Mouse (Mus musculus) limb, embryonic 12.5 days (tissue): ENCODE results near the gene Nup62. TPM values are rescaled to one million over a fixed set of nuclear protein-coding genes. Genes with fewer than 3 reads are reported as not detected.

Source experiments
- ATAC-seq: fragments of 200-750 bp; cut with Nextera tagmentation; 2 replicates; pipeline ENCODE4 v1.8.0; 2017; ENCODE audit warnings: low read depth, moderate TSS enrichment; ENCODE audit not compliant: insufficient number of reproducible peaks, insufficient read depth, low FRiP score, low TSS enrichment
- H3K27ac ChIP-seq: fragments of 300-500 bp; sonication (generic); 2 replicates; pipeline ENCODE4 v1.5.1; 2016; ENCODE audit warnings: mild to moderate bottlenecking, moderate library complexity
- H3K27me3 ChIP-seq: fragments of 300-500 bp; sonication (generic); 2 replicates; pipeline ENCODE4 v1.6.1; 2016; ENCODE audit warnings: mild to moderate bottlenecking, moderate library complexity
- H3K36me3 ChIP-seq: fragments of 300-500 bp; sonication (generic); 2 replicates; pipeline ENCODE4 v1.6.1; 2016; ENCODE audit warnings: mild to moderate bottlenecking, moderate library complexity
- H3K4me1 ChIP-seq: fragments of 300-500 bp; sonication (generic); replicated peaks from 2 replicates; pipeline ENCODE4 v1.6.1; 2016
- H3K4me2 ChIP-seq: fragments of 300-500 bp; sonication (generic); 2 replicates; pipeline ENCODE4 v1.6.1; 2016; ENCODE audit warnings: mild to moderate bottlenecking, moderate library complexity
- H3K4me3 ChIP-seq: fragments of 300-500 bp; sonication (generic); replicated peaks from 2 replicates; pipeline ENCODE4 v1.5.1; 2016; ENCODE audit warnings: mild to moderate bottlenecking
- H3K9ac ChIP-seq: fragments of 300-500 bp; sonication (generic); replicated peaks from 2 replicates; pipeline ENCODE4 v1.6.1; 2016; ENCODE audit warnings: mild to moderate bottlenecking, moderate library complexity
- H3K9me3 ChIP-seq: fragments of 300-500 bp; sonication (generic); 2 replicates; pipeline ENCODE4 v1.6.1; 2016; ENCODE audit warnings: mild to moderate bottlenecking, moderate library complexity
- WGBS: fragments of 180-500 bp; shearing (Covaris S2); methylation state at CpG from one replicate; pipeline ENCODE4 v1.1.7; 2016; 5-methylcytosine and 5-hydroxymethylcytosine counted together
- polyA plus RNA-seq: library from polyadenylated mRNA; unstranded; fragments of >200 nt; fragmentation: Nextera tagmentation; extraction: Ambion mirVana; gene quantifications from 2 replicates; pipeline ENCODE4 v1.2.1, GENCODE M21; 2016

Nup62 gene
- polyA plus RNA-seq, 1 experiment from 2014 or later, result 105 TPM

DNA sequence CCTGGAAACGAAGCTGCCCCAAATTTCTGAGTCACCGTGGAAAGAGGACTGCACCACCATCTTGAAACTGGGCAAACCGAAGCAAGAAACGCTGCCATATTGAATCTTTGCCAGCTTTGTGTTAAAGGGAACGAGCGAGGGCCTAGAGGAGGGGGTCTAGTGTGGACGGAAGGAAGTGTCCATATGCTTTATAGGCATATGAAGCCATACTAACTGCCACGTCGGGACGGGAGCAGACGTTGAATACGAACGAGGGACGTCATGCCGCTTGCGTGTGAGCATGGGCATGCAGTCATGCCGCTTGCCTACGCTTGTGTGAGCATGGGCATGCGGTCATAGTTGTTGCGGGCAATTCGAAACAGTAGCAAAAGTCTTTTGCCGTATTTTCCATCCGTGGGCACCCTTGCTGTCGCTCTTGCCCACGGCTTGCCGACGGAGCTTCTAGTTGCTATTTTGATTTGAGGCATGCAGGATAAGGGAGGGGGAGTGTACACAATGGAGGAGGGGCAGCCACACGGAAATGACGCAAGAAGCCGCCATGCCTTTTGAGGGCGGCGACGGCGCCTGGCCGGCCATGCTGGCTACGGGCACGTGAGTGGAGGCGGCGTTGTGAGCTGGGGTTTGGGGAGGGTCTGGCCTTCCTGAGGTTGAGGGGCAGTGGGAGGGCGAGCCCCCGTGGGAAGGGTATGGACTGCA, 33.7 kb downstream of the Nup62 start:
- Histone ChIP-seq H3K36me3 (peaks cover 43% of the 10 kb centered on the region), H3K27ac (peak overlapping the region; percentile 96), H3K4me1 (peaks cover 36% of the 10 kb centered on the region), H3K27me3 (no peaks in the 10 kb centered on the region), H3K9ac (peak overlapping the region; percentile 68), H3K9me3 (no peaks in the 10 kb centered on the region), H3K4me2 (peak overlapping the region; percentile 85), H3K4me3 (peak overlapping the region; percentile 78)
- peak; percentile 67 for ATAC-seq
- WGBS, result under 1% methylated on average over 41 of the region's 41 CpGs

- H3K4me3 ChIP-seq, result peak overlapping the region; percentile 78
- under 1% methylated on average over 33 of the region's 33 CpGs for WGBS
- H3K36me3 ChIP-seq, result peaks cover 37% of the 10 kb centered on the region
- H3K4me1 ChIP-seq, result peaks cover 42% of the 10 kb centered on the region
- peak overlapping the region; percentile 96 for H3K27ac ChIP-seq
- H3K9ac ChIP-seq, result peak overlapping the region; percentile 68
- peak overlapping the region; percentile 85 for H3K4me2 ChIP-seq
- no peaks in the 10 kb centered on the region for H3K27me3 ChIP-seq
- ATAC-seq, result peak; percentile 24
- no peaks in the 10 kb centered on the region for H3K9me3 ChIP-seq
Measured at GRCm38 (mm10) chr7:44850146-44850545, 34.3 kb downstream of the Nup62 start.

GRCm38 (mm10) chr7:44850789-44851624, 35.1 kb downstream of the Nup62 start:
- peak overlapping the region; percentile 96; the same call in 1 of the 2 replicates for H3K27ac ChIP-seq
- peak overlapping the region; percentile 85 for H3K4me2 ChIP-seq
- no peaks in the 10 kb centered on the region for H3K27me3 ChIP-seq
- peaks cover 45% of the 10 kb centered on the region for H3K4me1 ChIP-seq
- peak overlapping the region; percentile 78 for H3K4me3 ChIP-seq
- no peak for ATAC-seq
- peaks cover 29% of the 10 kb centered on the region for H3K36me3 ChIP-seq
- H3K9me3 ChIP-seq, result no peaks in the 10 kb centered on the region
- 81% methylated on average over 8 of the region's 8 CpGs for WGBS
- peak overlapping the region; percentile 68 for H3K9ac ChIP-seq

GRCm38 (mm10) chr7:44851625-44852234, 35.8 kb downstream of the Nup62 start:
- no peak overlapping the region for H3K4me2 ChIP-seq
- 91% methylated on average over 12 of the region's 12 CpGs for WGBS
- no peak overlapping the region for H3K27ac ChIP-seq
- no peaks in the 10 kb centered on the region for H3K27me3 ChIP-seq
- peaks cover 22% of the 10 kb centered on the region for H3K36me3 ChIP-seq
- no peak overlapping the region for H3K4me3 ChIP-seq
- H3K9me3 ChIP-seq, result no peaks in the 10 kb centered on the region
- no peak overlapping the region for H3K9ac ChIP-seq
- peaks cover 50% of the 10 kb centered on the region for H3K4me1 ChIP-seq
- ATAC-seq, result no peak

DNA sequence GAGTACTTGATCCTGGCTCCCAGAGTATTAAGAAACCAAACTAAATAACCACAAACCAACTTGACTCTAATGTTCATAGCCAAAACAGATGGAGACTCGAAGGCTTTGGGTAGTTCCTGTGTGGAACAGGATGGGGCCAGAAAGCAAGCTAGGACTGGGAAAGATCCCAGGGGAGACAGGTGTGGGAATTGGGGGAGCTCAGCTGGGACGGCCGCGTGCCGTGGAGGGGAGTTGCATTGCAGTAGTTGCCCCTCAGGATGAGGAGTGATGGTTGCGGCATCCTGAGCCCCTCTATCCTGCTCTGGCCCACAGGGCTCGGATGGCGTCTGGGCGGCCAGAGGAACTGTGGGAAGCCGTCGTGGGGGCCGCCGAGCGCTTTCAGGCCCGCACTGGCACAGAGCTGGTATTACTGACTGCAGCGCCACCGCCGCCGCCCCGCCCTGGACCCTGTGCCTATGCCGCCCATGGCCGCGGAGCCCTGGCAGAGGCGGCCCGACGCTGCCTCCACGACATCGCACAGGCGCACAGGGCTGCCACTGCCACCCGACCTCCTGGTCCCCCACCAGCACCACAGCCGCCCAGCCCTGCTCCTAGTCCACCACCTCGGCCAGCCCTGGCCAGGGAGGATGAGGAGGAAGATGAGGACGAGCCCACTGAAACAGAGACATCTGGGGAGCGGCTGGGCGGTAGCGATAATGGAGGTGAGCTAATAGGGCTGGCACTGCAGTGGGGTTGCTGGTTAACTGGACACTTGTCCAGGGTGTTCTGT, 36.6 kb downstream of the Nup62 start:
- Histone ChIP-seq H3K27me3 (no peaks in the 10 kb centered on the region), H3K4me3 (peak overlapping the region; percentile 7; the same call in 1 of the 2 replicates), H3K4me2 (no peak overlapping the region), H3K4me1 (peaks cover 50% of the 10 kb centered on the region), H3K36me3 (peaks cover 19% of the 10 kb centered on the region), H3K27ac (no peak overlapping the region), H3K9ac (no peak overlapping the region), H3K9me3 (no peaks in the 10 kb centered on the region)
- WGBS, result 89% methylated on average over 36 of the region's 36 CpGs
- ATAC-seq, result no peak

GRCm38 (mm10) chr7:44853065-44853464, 37.2 kb downstream of the Nup62 start:
- no peak overlapping the region for H3K27ac ChIP-seq
- H3K36me3 ChIP-seq, result peaks cover 19% of the 10 kb centered on the region
- no peak overlapping the region for H3K4me2 ChIP-seq
- H3K9me3 ChIP-seq, result no peaks in the 10 kb centered on the region
- no peak for ATAC-seq
- H3K27me3 ChIP-seq, result no peaks in the 10 kb centered on the region
- no peak overlapping the region for H3K9ac ChIP-seq
- WGBS, result 94% methylated on average over 2 of the region's 2 CpGs
- H3K4me1 ChIP-seq, result peaks cover 49% of the 10 kb centered on the region
- H3K4me3 ChIP-seq, result no peak overlapping the region

- ATAC-seq, result no peak
- no peaks in the 10 kb centered on the region for H3K27me3 ChIP-seq
- WGBS, result 36% methylated on average over 26 of the region's 26 CpGs
- peak overlapping the region; percentile 66 for H3K9ac ChIP-seq
- peaks cover 22% of the 10 kb centered on the region for H3K36me3 ChIP-seq
- peak overlapping the region; percentile 89 for H3K27ac ChIP-seq
- peaks cover 56% of the 10 kb centered on the region for H3K4me1 ChIP-seq
- H3K4me3 ChIP-seq, result peak overlapping the region; percentile 52
- no peaks in the 10 kb centered on the region for H3K9me3 ChIP-seq
- H3K4me2 ChIP-seq, result peak overlapping the region; percentile 91
Measured at GRCm38 (mm10) chr7:44853596-44854355, 37.9 kb downstream of the Nup62 start.

GRCm38 (mm10) chr7:44854356-44855031, 38.6 kb downstream of the Nup62 start:
- Histone ChIP-seq H3K4me2 (peak overlapping the region; percentile 91), H3K9ac (peak overlapping the region; percentile 66), H3K4me3 (peak overlapping the region; percentile 52), H3K36me3 (peaks cover 23% of the 10 kb centered on the region), H3K27me3 (no peaks in the 10 kb centered on the region), H3K9me3 (no peaks in the 10 kb centered on the region), H3K4me1 (peaks cover 56% of the 10 kb centered on the region), H3K27ac (peak overlapping the region; percentile 89)
- 0 out of 2 replicates have a peak, but pooled peaks have one; percentile 19 for ATAC-seq
- under 1% methylated on average over 45 of the region's 45 CpGs for WGBS

DNA sequence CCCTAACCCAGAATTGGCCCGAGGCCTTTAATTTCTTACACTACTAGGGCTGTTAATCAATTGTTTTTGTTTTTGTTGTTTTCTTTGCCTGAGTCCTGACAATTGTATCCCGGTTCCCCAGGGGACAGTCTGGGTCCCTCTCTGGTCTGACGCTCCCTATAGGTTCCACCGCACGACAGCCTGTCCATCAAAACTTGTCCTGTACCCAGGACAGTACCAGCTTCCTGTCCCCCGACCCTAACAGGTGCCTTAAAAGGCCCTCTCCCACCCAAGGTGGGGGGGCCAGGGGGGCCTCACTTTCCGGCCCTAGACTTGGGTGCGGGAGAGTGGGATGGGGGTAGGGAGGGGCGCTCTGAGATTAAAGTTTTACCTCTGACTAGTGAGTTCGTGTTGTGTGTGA, 39.1 kb downstream of the Nup62 start:
- Histone ChIP-seq H3K27ac (peak overlapping the region; percentile 89), H3K9ac (peak overlapping the region; percentile 66), H3K4me1 (peaks cover 56% of the 10 kb centered on the region), H3K27me3 (no peaks in the 10 kb centered on the region), H3K4me2 (peak overlapping the region; percentile 91), H3K9me3 (no peaks in the 10 kb centered on the region), H3K4me3 (peak overlapping the region; percentile 52), H3K36me3 (peaks cover 28% of the 10 kb centered on the region)
- 44% methylated on average over 10 of the region's 10 CpGs for WGBS
- no peak for ATAC-seq
